Comparison of ENCODE assay signal across 10 mouse cellular contexts in genomic region chr14:76739836-76740597, GRCm38 (mm10).
DNase-seq lines count a peak whose midpoint lies in the region; ATAC-seq and TF ChIP-seq lines count a peak whose summit lies in the region.
"Had no signal": no experiment of that assay in that cellular context is flagged by ENCODE, and none has a peak within 500 bp of the region (broad histone marks: within the 10 kb centered on the region; RNA-seq: fewer than 3 reads in every experiment).

No protein-coding gene starts in this region.

- no peaks in the 10 kb centered on the region for H3K36me3 ChIP-seq in intestine, embryonic 15.5 days
- no peaks in the 10 kb centered on the region for H3K36me3 ChIP-seq in intestine, embryonic 16.5 days (ENCODE audit: control insufficient read depth, insufficient read depth, low read length)
- no peaks in the 10 kb centered on the region for H3K36me3 ChIP-seq in liver, embryonic 14.5 days (replicated peaks; ENCODE audit: control insufficient read depth, insufficient read depth, low read depth)

- no peaks in the 10 kb centered on the region for H3K9me3 ChIP-seq in intestine, embryonic 15.5 days
- no peaks in the 10 kb centered on the region for H3K9me3 ChIP-seq in intestine, embryonic 16.5 days (ENCODE audit: control insufficient read depth, low read length)
- no peaks in the 10 kb centered on the region for H3K9me3 ChIP-seq in liver, embryonic 14.5 days (ENCODE audit: control insufficient read depth, low read length)

- H3K4me3 ChIP-seq in intestine, embryonic 15.5 days (replicated peaks): no peak overlapping the region
- H3K4me3 ChIP-seq in intestine, embryonic 16.5 days (ENCODE audit: low read length): no peak overlapping the region
- H3K4me3 ChIP-seq in liver, embryonic 14.5 days (ENCODE audit: insufficient read depth in 1 of 2, low read depth in 2 of 2, low read length in 2 of 2): no peak overlapping the region
- H3K4me3 ChIP-seq: myocyte had no signal

- peak; percentile 84 to 88 for DNase-seq in cerebellum, postnatal 25 days
- DNase-seq in frontal cortex, postnatal 14 days (ENCODE audit: low spot score in 2 of 2): peak; percentile 75
- DNase-seq in kidney, postnatal 10 days: peak; percentile 65
- no peak for DNase-seq in liver, embryonic 14.5 days (ENCODE audit: low read depth in 3 of 3, low spot score in 3 of 3)
- peak; percentile 36 for DNase-seq in ovary, postnatal 36 days (ENCODE audit: low spot score)
- no peak for DNase-seq in natural killer cell, adult 2 months (ENCODE audit: low spot score in 2 of 2)

- no peak overlapping the region for H3K9ac ChIP-seq in intestine, embryonic 15.5 days
- no peak overlapping the region for H3K9ac ChIP-seq in intestine, embryonic 16.5 days (ENCODE audit: low read depth, low read length)
- no peak overlapping the region for H3K9ac ChIP-seq in liver, embryonic 14.5 days (replicated peaks)

- 0 out of 2 replicates have a peak, but pooled peaks have one; percentile 23 for ATAC-seq in intestine, embryonic 15.5 days
- ATAC-seq in intestine, embryonic 16.5 days: no peak
- ATAC-seq in liver, embryonic 14.5 days (ENCODE audit: insufficient read depth): no peak
- ATAC-seq: Patski had no signal

- TF ChIP-seq EP300 in liver, embryonic 14.5 days (IDR thresholded peaks at IDR 0.05; ENCODE audit: low read depth): no peak

- WGBS in intestine, embryonic 15.5 days: 76% methylated on average over 25 of the region's 25 CpGs
- 64% methylated on average over 25 of the region's 25 CpGs for WGBS in intestine, embryonic 16.5 days
- WGBS in liver, embryonic 14.5 days (ENCODE audit: insufficient replicate concordance): 64% methylated on average over 25 of the region's 25 CpGs

- H3K4me2 ChIP-seq in intestine, embryonic 15.5 days (replicated peaks): no peak overlapping the region
- no peak overlapping the region for H3K4me2 ChIP-seq in intestine, embryonic 16.5 days (ENCODE audit: low read depth, low read length)
- no peak overlapping the region for H3K4me2 ChIP-seq in liver, embryonic 14.5 days (ENCODE audit: low read depth)

- H3K27ac ChIP-seq in intestine, embryonic 15.5 days: no peak overlapping the region
- H3K27ac ChIP-seq in intestine, embryonic 16.5 days (ENCODE audit: low read length): no peak overlapping the region
- H3K27ac ChIP-seq in liver, embryonic 14.5 days: no peak overlapping the region

- H3K4me1 ChIP-seq in intestine, embryonic 15.5 days (replicated peaks): peaks cover 5% of the 10 kb centered on the region
- peaks cover 8% of the 10 kb centered on the region for H3K4me1 ChIP-seq in intestine, embryonic 16.5 days (ENCODE audit: control insufficient read depth, insufficient read depth, low read length)
- H3K4me1 ChIP-seq in liver, embryonic 14.5 days (replicated peaks; ENCODE audit: control insufficient read depth in 2 of 2, insufficient read depth in 2 of 2, low read length in 1 of 2): 0 out of 4 replicates have a peak, but pooled peaks cover 0 to 3% of the 10 kb centered on the region in 2 experiments

- peak; percentile 52 for TF ChIP-seq CTCF in liver, embryonic 14.5 days (IDR thresholded peaks at IDR 0.05; ENCODE audit: low read depth)

- H3K27me3 ChIP-seq in intestine, embryonic 15.5 days (replicated peaks): no peaks in the 10 kb centered on the region
- no peaks in the 10 kb centered on the region for H3K27me3 ChIP-seq in intestine, embryonic 16.5 days (replicated peaks; ENCODE audit: control insufficient read depth, insufficient read depth, low read length)
- no peaks in the 10 kb centered on the region for H3K27me3 ChIP-seq in liver, embryonic 14.5 days (ENCODE audit: control insufficient read depth, insufficient read depth, low read length)
- H3K27me3 ChIP-seq: Patski had no signal

Comparison
In these comparisons a context has a peak if more than half of its experiments do, and no peak if none do; other contexts are left out.
1. DNase-seq: peak in cerebellum, postnatal 25 days (2 of 2), frontal cortex, postnatal 14 days (2 of 2), kidney, postnatal 10 days (single experiment) and ovary, postnatal 36 days (single experiment); none in liver, embryonic 14.5 days (0 of 3) and natural killer cell, adult 2 months (0 of 2).